22 mouse cellular contexts compared by ENCODE assay signal in genomic region chr2:30736236-30736635, GRCm38 (mm10).
A peak's percentile ranks its signal among the peaks of the same experiment; 100 is the strongest.
DNase-seq lines count a peak whose midpoint lies in the region; ATAC-seq and TF ChIP-seq lines count a peak whose summit lies in the region.
"Had no signal": no experiment of that assay in that cellular context is flagged by ENCODE, and none has a peak within 500 bp of the region (broad histone marks: within the 10 kb centered on the region; RNA-seq: fewer than 3 reads in every experiment).

No protein-coding gene starts in this region.

- no peak for ATAC-seq in hindbrain, embryonic 12.5 days (ENCODE audit: low FRiP score)
- no peak for ATAC-seq in hindbrain, embryonic 14.5 days (ENCODE audit: low FRiP score)
- ATAC-seq in forebrain, embryonic 13.5 days, result no peak
- ATAC-seq: inflammation-experienced regulatory T-cells, adult 6 months had no signal

- TF ChIP-seq CTCF in brain, embryonic 14.5 days (IDR thresholded peaks at IDR 0.05; ENCODE audit: borderline replicate concordance, extremely low read depth, insufficient read depth, insufficient read length), result no peak

- H3K27me3 ChIP-seq in hindbrain, embryonic 12.5 days, result no peaks in the 10 kb centered on the region
- no peaks in the 10 kb centered on the region for H3K27me3 ChIP-seq in hindbrain, embryonic 14.5 days (ENCODE audit: control insufficient read depth, insufficient read depth, low read length)
- H3K27me3 ChIP-seq in forebrain, embryonic 13.5 days, result no peaks in the 10 kb centered on the region
- no peaks in the 10 kb centered on the region for H3K27me3 ChIP-seq in limb, embryonic 10.5 days (ENCODE audit: low read depth, poor library complexity, severe bottlenecking)
- H3K27me3 ChIP-seq: embryonic facial prominence, embryonic 13.5 days; limb, embryonic 12.5 days; liver, embryonic 13.5 days; neural tube, embryonic 12.5 days had no signal

- H3K9me3 ChIP-seq in hindbrain, embryonic 12.5 days (replicated peaks), result no peaks in the 10 kb centered on the region
- 0 out of 2 replicates have a peak, but pooled peaks cover 3% of the 10 kb centered on the region for H3K9me3 ChIP-seq in hindbrain, embryonic 14.5 days (ENCODE audit: control insufficient read depth, low read length)
- H3K9me3 ChIP-seq in forebrain, embryonic 13.5 days (replicated peaks), result peaks cover 6% of the 10 kb centered on the region
- no peaks in the 10 kb centered on the region for H3K9me3 ChIP-seq in limb, embryonic 10.5 days (replicated peaks)
- H3K9me3 ChIP-seq: limb, embryonic 12.5 days; liver, embryonic 13.5 days had no signal

- no peak for DNase-seq in hindbrain, embryonic 14.5 days (ENCODE audit: low spot score)
- peak; percentile 19 for DNase-seq in brain, embryonic 14.5 days (ENCODE audit: low read depth)
- DNase-seq in limb, embryonic 10.5 days (ENCODE audit: low spot score), result no peak
- no peak for DNase-seq in c-Kit-positive CD71-positive TER-119-positive erythroid progenitor cells, embryonic 14.5 days (ENCODE audit: low spot score)
- no peak for DNase-seq in retina, embryonic 14.5 days (ENCODE audit: low spot score)
- DNase-seq: B cell, adult 2 months; cerebellum, adult 9-10 months; heart, postnatal 10 days; kidney, adult 8-10 months; kidney, postnatal 25 days; layer of hippocampus, adult 9-11 months; liver, embryonic 13.5 days; lung, embryonic 14.5 days; lung, postnatal 36 days; right cerebral cortex, postnatal 4 days had no signal

- no peak overlapping the region for H3K4me3 ChIP-seq in hindbrain, embryonic 12.5 days
- H3K4me3 ChIP-seq in hindbrain, embryonic 14.5 days (replicated peaks; ENCODE audit: low read length), result no peak overlapping the region
- no peak overlapping the region for H3K4me3 ChIP-seq in forebrain, embryonic 13.5 days
- no peak overlapping the region for H3K4me3 ChIP-seq in limb, embryonic 10.5 days
- H3K4me3 ChIP-seq: embryonic facial prominence, embryonic 13.5 days; limb, embryonic 12.5 days; liver, embryonic 13.5 days; neural tube, embryonic 12.5 days had no signal

- H3K9ac ChIP-seq in hindbrain, embryonic 12.5 days, result no peak overlapping the region
- no peak overlapping the region for H3K9ac ChIP-seq in hindbrain, embryonic 14.5 days
- H3K9ac ChIP-seq in forebrain, embryonic 13.5 days, result no peak overlapping the region
- H3K9ac ChIP-seq: embryonic facial prominence, embryonic 13.5 days; limb, embryonic 12.5 days; liver, embryonic 13.5 days; lung, embryonic 14.5 days; neural tube, embryonic 12.5 days had no signal

- no peak for TF ChIP-seq POLR2A in brain, embryonic 14.5 days (IDR thresholded peaks at IDR 0.05; ENCODE audit: borderline replicate concordance, extremely low read depth, insufficient read depth, insufficient read length, poor library complexity, severe bottlenecking)

- WGBS in hindbrain, embryonic 12.5 days, result 44% methylated on average over 2 of the region's 2 CpGs
- 44% methylated on average over 2 of the region's 2 CpGs for WGBS in hindbrain, embryonic 14.5 days
- WGBS in forebrain, embryonic 13.5 days, result 53% methylated on average over 2 of the region's 2 CpGs
- 38% methylated on average over 2 of the region's 2 CpGs for WGBS in limb, embryonic 10.5 days

- no peaks in the 10 kb centered on the region for H3K36me3 ChIP-seq in hindbrain, embryonic 12.5 days
- no peaks in the 10 kb centered on the region for H3K36me3 ChIP-seq in hindbrain, embryonic 14.5 days (replicated peaks; ENCODE audit: control insufficient read depth, insufficient read depth)
- H3K36me3 ChIP-seq in forebrain, embryonic 13.5 days (ENCODE audit: poor library complexity, severe bottlenecking), result 0 out of 2 replicates have a peak, but pooled peaks cover 3% of the 10 kb centered on the region
- no peaks in the 10 kb centered on the region for H3K36me3 ChIP-seq in limb, embryonic 10.5 days
- H3K36me3 ChIP-seq: embryonic facial prominence, embryonic 13.5 days; limb, embryonic 12.5 days; liver, embryonic 13.5 days; neural tube, embryonic 12.5 days had no signal

- H3K4me1 ChIP-seq in hindbrain, embryonic 12.5 days, result peaks cover 28% of the 10 kb centered on the region
- H3K4me1 ChIP-seq in hindbrain, embryonic 14.5 days (replicated peaks; ENCODE audit: control insufficient read depth, insufficient read depth, low read length), result peaks cover 28% of the 10 kb centered on the region
- peaks cover 35% of the 10 kb centered on the region for H3K4me1 ChIP-seq in forebrain, embryonic 13.5 days
- peaks cover 15% of the 10 kb centered on the region for H3K4me1 ChIP-seq in limb, embryonic 10.5 days

- H3K27ac ChIP-seq in hindbrain, embryonic 12.5 days, result peak overlapping the region; percentile 55
- no peak overlapping the region for H3K27ac ChIP-seq in hindbrain, embryonic 14.5 days
- peak overlapping the region; percentile 78 for H3K27ac ChIP-seq in forebrain, embryonic 13.5 days
- peak overlapping the region; percentile 1; the same call in 1 of the 2 replicates for H3K27ac ChIP-seq in limb, embryonic 10.5 days
- H3K27ac ChIP-seq: embryonic facial prominence, embryonic 13.5 days; limb, embryonic 12.5 days; liver, embryonic 13.5 days; neural tube, embryonic 12.5 days had no signal

- H3K4me2 ChIP-seq in hindbrain, embryonic 12.5 days (replicated peaks), result no peak overlapping the region
- H3K4me2 ChIP-seq in hindbrain, embryonic 14.5 days (replicated peaks), result no peak overlapping the region
- no peak overlapping the region for H3K4me2 ChIP-seq in forebrain, embryonic 13.5 days
- H3K4me2 ChIP-seq: embryonic facial prominence, embryonic 13.5 days; heart, embryonic 11.5 days; limb, embryonic 12.5 days; liver, embryonic 13.5 days; lung, embryonic 14.5 days; neural tube, embryonic 12.5 days had no signal
